Mouse (Mus musculus) liver, embryonic 14.5 days (tissue): Measurements from ENCODE around the gene Anxa4. TPM values are rescaled to one million over a fixed set of nuclear protein-coding genes. Genes with fewer than 3 reads are reported as not detected.

Experiments used
- ATAC-seq: fragments of 200-750 bp; cut with Nextera tagmentation; 2 replicates; pipeline ENCODE4 v1.8.0; 2017; ENCODE audit warnings: moderate number of reproducible peaks, mild to moderate bottlenecking, moderate library complexity; ENCODE audit not compliant: insufficient read depth
- DNase-seq, 3 experiments: peaks; one replicate each; pipeline ENCODE4 v3.0.0-alpha.2; 2012 to 2013; ENCODE audit warnings: low read depth in 3 of 3, low spot score in 3 of 3
- H3K27ac ChIP-seq: fragments of 300-500 bp; sonication (generic); 2 replicates; pipeline ENCODE4 v1.5.1; 2014; ENCODE audit warnings: moderate library complexity, mild to moderate bottlenecking, control low read depth, inconsistent platforms
- H3K27me3 ChIP-seq: fragments of 300-500 bp; sonication (generic); 2 replicates; pipeline ENCODE4 v1.6.1; 2014; ENCODE audit warnings: mild to moderate bottlenecking, low read length, moderate library complexity; ENCODE audit not compliant: control insufficient read depth, insufficient read depth
- H3K36me3 ChIP-seq: fragments of 300-500 bp; sonication (generic); replicated peaks from 2 replicates; pipeline ENCODE4 v1.6.1; 2014; ENCODE audit warnings: low read depth; ENCODE audit not compliant: control insufficient read depth, insufficient read depth
- H3K4me1 ChIP-seq, 2 experiments: fragments of 200-500 bp in 1 of 2; fragments of 300-500 bp in 1 of 2; sonication (generic) in 1 of 2; replicated peaks; 2 replicates each; pipeline ENCODE4 v1.6.1; 2012 to 2014; ENCODE audit warnings: antibody characterized with exemption in 1 of 2, inconsistent platforms in 1 of 2, low read length in 1 of 2; ENCODE audit not compliant: control insufficient read depth in 2 of 2, insufficient read depth in 2 of 2
- H3K4me2 ChIP-seq: fragments of 300-500 bp; sonication (generic); 2 replicates; pipeline ENCODE4 v1.6.1; 2014; ENCODE audit warnings: low read depth, mild to moderate bottlenecking, control low read depth, moderate library complexity
- H3K4me3 ChIP-seq, 2 experiments: fragments of 200-500 bp in 1 of 2; fragments of 300-500 bp in 1 of 2; sonication (generic) in 1 of 2; 2 replicates each; pipeline ENCODE4 v1.5.1; 2012 to 2014; ENCODE audit warnings: low read depth in 2 of 2, low read length in 2 of 2, mild to moderate bottlenecking in 2 of 2, control low read depth in 1 of 2, inconsistent platforms in 1 of 2, moderate library complexity in 1 of 2; ENCODE audit not compliant: insufficient read depth in 1 of 2
- H3K9ac ChIP-seq: fragments of 300-500 bp; sonication (generic); replicated peaks from 2 replicates; pipeline ENCODE4 v1.6.1; 2014; ENCODE audit warnings: mild to moderate bottlenecking, control low read depth, moderate library complexity
- H3K9me3 ChIP-seq: fragments of 300-500 bp; sonication (generic); 2 replicates; pipeline ENCODE4 v1.6.1; 2016; ENCODE audit warnings: low read length, mixed read lengths; ENCODE audit not compliant: control insufficient read depth
- CTCF ChIP-seq: IDR thresholded peaks from 2 replicates; pipeline ENCODE4 v1.5.1; 2016; ENCODE audit warnings: antibody characterized with exemption, low read depth, control low read depth
- EP300 ChIP-seq: IDR thresholded peaks from 2 replicates; pipeline ENCODE4 v1.6.1; 2016; ENCODE audit warnings: antibody characterized with exemption, low read depth
- WGBS: fragments of 180-500 bp; shearing (Covaris S2); extraction: QIAGEN DNeasy Blood & Tissue Kit; methylation state at CpG from one replicate; pipeline ENCODE4 v1.1.7; 2014; ENCODE audit not compliant: insufficient replicate concordance; 5-methylcytosine and 5-hydroxymethylcytosine counted together
- polyA plus RNA-seq, 2 experiments: library from polyadenylated mRNA; depleted of rRNA in 1 of 2; stranded (reverse) in 1 of 2; unstranded in 1 of 2; fragments of >200 nt; fragmentation: Nextera tagmentation in 1 of 2; extraction: Ambion mirVana in 1 of 2; gene quantifications; 2 replicates each; pipeline versions ENCODE4 v1.2.1 to v1.2.3; 2012 to 2014

Anxa4 gene
- polyA plus RNA-seq, 2 experiments: 16.4 to 29.4 TPM

DNA sequence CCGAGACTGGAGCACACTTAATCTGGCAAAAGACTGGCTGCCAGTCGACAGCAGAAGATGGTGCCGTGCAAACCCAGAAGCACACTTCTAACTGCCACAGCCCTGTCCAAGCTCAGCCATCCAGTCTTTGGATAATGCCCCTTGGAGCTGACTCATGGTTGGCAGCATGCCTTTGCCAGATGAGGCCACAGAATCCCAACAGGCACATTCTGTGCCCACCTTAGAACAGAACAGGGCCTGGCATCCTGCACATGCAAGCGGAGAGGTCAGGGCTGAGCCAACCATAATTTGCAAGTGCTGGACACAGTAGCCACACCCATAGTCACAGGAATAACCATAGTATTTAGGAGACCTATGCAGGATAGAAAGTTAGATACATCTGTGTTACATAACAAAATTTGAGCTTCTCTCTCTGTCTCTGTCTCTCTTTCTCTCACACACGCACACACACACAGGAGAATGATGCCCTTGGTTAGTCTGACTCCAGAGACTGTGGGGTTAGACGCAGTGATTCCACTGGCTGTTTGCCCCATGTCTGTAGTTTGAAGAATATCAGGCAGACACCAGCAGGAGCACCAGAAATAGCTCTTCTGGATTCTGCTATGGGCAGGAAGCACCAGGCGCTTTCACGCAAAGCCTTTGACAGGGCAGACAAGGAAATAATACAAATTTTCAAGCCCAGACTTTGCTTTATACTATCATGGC is 17.2 kb downstream of the Anxa4 start:
- Histone ChIP-seq H3K9ac (no peak overlapping the region), H3K36me3 (no peaks in the 10 kb centered on the region), H3K27me3 (no peaks in the 10 kb centered on the region), H3K9me3 (no peaks in the 10 kb centered on the region), H3K27ac (no peak overlapping the region), H3K4me1 (no peaks in the 10 kb centered on the region), H3K4me2 (no peak overlapping the region), H3K4me3 (no peak overlapping the region)
- TF ChIP-seq EP300 (no peak), CTCF (no peak)
- ATAC-seq: no peak
- 74% methylated on average over 8 of the region's 8 CpGs for WGBS
- no peak for DNase-seq

GRCm38 (mm10) chr6:86774937-86775336 is 18.4 kb downstream of the Anxa4 start:
- TF ChIP-seq EP300: no peak
- no peak for TF ChIP-seq CTCF
- no peak for ATAC-seq
- H3K27me3 ChIP-seq: no peaks in the 10 kb centered on the region
- 59% methylated on average over 6 of the region's 6 CpGs for WGBS
- H3K4me1 ChIP-seq: no peaks in the 10 kb centered on the region
- no peak overlapping the region for H3K27ac ChIP-seq
- no peaks in the 10 kb centered on the region for H3K36me3 ChIP-seq
- no peak overlapping the region for H3K4me3 ChIP-seq
- DNase-seq: no peak
- H3K9ac ChIP-seq: no peak overlapping the region
- H3K9me3 ChIP-seq: no peaks in the 10 kb centered on the region
- no peak overlapping the region for H3K4me2 ChIP-seq

DNA sequence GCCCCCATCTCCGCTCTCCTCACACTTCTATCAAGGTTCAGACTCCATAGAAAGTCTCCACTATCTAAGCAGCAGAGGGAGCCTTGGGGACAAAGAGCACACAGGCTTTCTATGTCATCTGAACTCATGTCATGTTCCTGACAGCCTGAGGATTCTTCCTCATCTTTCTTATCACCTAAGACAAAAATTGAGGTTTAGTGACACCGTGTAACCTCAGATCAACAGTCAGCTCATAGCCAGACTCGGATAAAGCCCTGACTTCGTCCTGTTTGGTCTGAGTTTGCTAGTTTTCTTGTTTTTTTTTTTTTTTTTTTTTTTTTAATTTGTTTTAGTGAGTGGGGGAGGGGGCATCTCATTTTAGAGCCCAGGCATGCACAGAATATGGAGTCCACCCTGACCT is 19.6 kb downstream of the Anxa4 start:
- ATAC-seq: no peak
- 41% methylated on average over 4 of the region's 4 CpGs for WGBS
- Histone ChIP-seq H3K27ac (no peak overlapping the region), H3K4me1 (no peaks in the 10 kb centered on the region), H3K27me3 (no peaks in the 10 kb centered on the region), H3K4me3 (no peak overlapping the region), H3K9me3 (no peaks in the 10 kb centered on the region), H3K4me2 (no peak overlapping the region), H3K9ac (no peak overlapping the region), H3K36me3 (no peaks in the 10 kb centered on the region)
- no peak for TF ChIP-seq CTCF
- no peak for TF ChIP-seq EP300
- DNase-seq: no peak

GRCm38 (mm10) chr6:86772631-86773030 is 20.8 kb downstream of the Anxa4 start:
- no peak for DNase-seq
- H3K4me1 ChIP-seq: no peaks in the 10 kb centered on the region
- H3K9me3 ChIP-seq: no peaks in the 10 kb centered on the region
- 51% methylated on average over 7 of the region's 7 CpGs for WGBS
- H3K36me3 ChIP-seq: no peaks in the 10 kb centered on the region
- H3K4me2 ChIP-seq: no peak overlapping the region
- no peak overlapping the region for H3K27ac ChIP-seq
- no peak for ATAC-seq
- H3K4me3 ChIP-seq: no peak overlapping the region
- no peak for TF ChIP-seq CTCF
- no peak for TF ChIP-seq EP300
- H3K27me3 ChIP-seq: no peaks in the 10 kb centered on the region
- no peak overlapping the region for H3K9ac ChIP-seq

DNA sequence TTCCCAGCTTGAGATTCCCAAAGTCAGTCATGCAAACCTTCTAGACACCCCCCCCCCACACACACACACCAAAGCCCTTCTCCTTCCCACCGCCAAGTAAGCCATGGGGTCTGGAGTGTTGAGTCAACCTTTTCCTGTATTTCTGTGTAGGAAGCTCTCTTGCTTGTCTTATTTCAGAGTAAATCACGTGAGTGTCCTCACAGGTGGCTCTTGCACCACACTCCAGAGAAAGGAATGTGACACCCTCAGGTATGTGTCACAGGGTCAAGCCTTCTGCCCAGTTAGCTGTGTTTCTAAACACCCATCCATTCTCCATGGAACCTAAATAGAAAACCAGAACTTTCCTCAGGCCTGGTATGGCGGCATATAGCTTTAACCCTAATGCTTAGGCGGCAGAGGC is 24.4 kb downstream of the Anxa4 start:
- no peak overlapping the region for H3K9ac ChIP-seq
- H3K4me1 ChIP-seq: 0 out of 4 replicates have a peak, but pooled peaks cover 0 to 3% of the 10 kb centered on the region in 2 experiments
- ATAC-seq (no peak), DNase-seq (no peak)
- no peaks in the 10 kb centered on the region for H3K9me3 ChIP-seq
- no peaks in the 10 kb centered on the region for H3K27me3 ChIP-seq
- TF ChIP-seq EP300: no peak
- no peak for TF ChIP-seq CTCF
- no peak overlapping the region for H3K4me2 ChIP-seq
- no peak overlapping the region for H3K27ac ChIP-seq
- H3K4me3 ChIP-seq: no peak overlapping the region
- H3K36me3 ChIP-seq: no peaks in the 10 kb centered on the region
- WGBS: 67% methylated on average over 4 of the region's 4 CpGs
